Mouse (Mus musculus): ENCODE results near the gene Tars2. TPM values are rescaled to one million over a fixed set of nuclear protein-coding genes. Genes with fewer than 3 reads are reported as not detected.
"Not testable (repeated sequence)": the region's sequence is repeated elsewhere in the genome, so short reads cannot be mapped to it uniquely, and the experiment has no call there.

Gene Tars2
- polyA plus RNA-seq (2011; ENCODE audit: insufficient read depth, insufficient read length, low replicate concordance, missing spikeins) = 28.7 and 65.2 TPM in 2 replicates

DNA sequence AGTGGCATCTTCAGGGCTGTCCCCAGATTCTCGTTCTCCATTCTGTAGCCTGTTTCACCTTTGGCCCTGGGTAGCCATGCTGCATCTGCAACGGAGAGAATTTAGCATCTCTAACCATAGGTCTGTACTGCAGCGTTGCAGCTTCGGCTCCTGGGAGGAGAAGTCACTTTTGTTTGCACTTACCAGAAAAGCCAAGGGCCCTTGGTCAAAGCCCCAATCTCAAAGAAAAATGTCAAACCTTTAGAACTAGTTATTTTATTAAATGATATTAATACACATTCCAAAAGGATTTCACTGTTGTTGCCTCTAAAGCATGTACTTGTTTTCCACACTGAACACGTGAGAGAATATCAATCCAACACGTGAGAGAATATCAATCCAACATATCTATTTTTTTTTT is at the start of gene Tars2:
TSS of gene Tars2 (minus strand) at position 101 of the 400 bp plus-strand sequence.
- no peak within 1 kb of the TSS for H3K4me3 ChIP-seq (replicated peaks; ENCODE audit: control insufficient read depth, low read depth, low read length)
- 85% methylated on average over 6 of the region's 6 CpGs for WGBS
- H3K4me1 ChIP-seq (ENCODE audit: control insufficient read depth, insufficient read depth, low read length) = no peaks in the 10 kb centered on the region
- H3K27ac ChIP-seq (ENCODE audit: control insufficient read depth, insufficient read depth, low read depth, low read length, poor library complexity) = no peak within 1 kb of the TSS
- TF ChIP-seq POLR2A (IDR thresholded peaks at IDR 0.05; ENCODE audit: borderline replicate concordance, control insufficient read depth, low read depth, low read length) (no peak), CTCF (IDR thresholded peaks at IDR 0.05; ENCODE audit: control insufficient read depth, insufficient read depth, low read length) (no peak)

GRCm38 (mm10) chr3:95808384-95808783 is 48.4 kb upstream of the Tars2 start:
- Histone ChIP-seq H3K4me1 (ENCODE audit: control insufficient read depth, insufficient read depth, low read length) (no peaks in the 10 kb centered on the region), H3K4me3 (replicated peaks; ENCODE audit: control insufficient read depth, low read depth, low read length) (no peak overlapping the region), H3K27ac (ENCODE audit: control insufficient read depth, insufficient read depth, low read depth, low read length, poor library complexity) (no peak overlapping the region)
- TF ChIP-seq CTCF (IDR thresholded peaks at IDR 0.05; ENCODE audit: control insufficient read depth, insufficient read depth, low read length) (no peak), POLR2A (IDR thresholded peaks at IDR 0.05; ENCODE audit: borderline replicate concordance, control insufficient read depth, low read depth, low read length) (no peak)
- WGBS = 43% methylated on average over 2 of the region's 2 CpGs

DNA sequence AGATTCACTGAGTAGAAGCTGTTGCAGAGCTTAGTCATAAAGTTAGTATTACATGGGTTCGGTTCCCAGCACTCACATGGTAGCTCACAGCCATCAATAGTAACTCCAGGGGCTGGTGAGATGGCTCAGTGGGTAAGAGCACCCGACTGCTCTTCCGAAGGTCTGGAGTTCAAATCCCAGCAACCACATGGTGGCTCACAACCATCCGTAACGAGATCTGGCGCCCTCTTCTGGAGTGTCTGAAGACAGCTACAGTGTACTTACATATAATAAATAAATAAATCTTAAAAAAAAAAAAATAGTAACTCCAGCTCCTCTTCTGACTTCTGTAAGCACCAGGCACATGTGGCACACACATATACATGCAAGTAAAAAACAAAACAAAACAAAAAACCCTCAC is 47.6 kb upstream of the Tars2 start:
- H3K27ac ChIP-seq (ENCODE audit: control insufficient read depth, insufficient read depth, low read depth, low read length, poor library complexity); H3K4me3 ChIP-seq (replicated peaks; ENCODE audit: control insufficient read depth, low read depth, low read length); H3K4me1 ChIP-seq (ENCODE audit: control insufficient read depth, insufficient read depth, low read length): not testable (repeated sequence)
- 75% methylated on average over 6 of the region's 6 CpGs for WGBS

- WGBS = 56% methylated on average over 1 of the region's 1 CpGs
- Histone ChIP-seq H3K27ac (ENCODE audit: control insufficient read depth, insufficient read depth, low read depth, low read length, poor library complexity) (no peak overlapping the region), H3K4me3 (replicated peaks; ENCODE audit: control insufficient read depth, low read depth, low read length) (no peak overlapping the region), H3K4me1 (ENCODE audit: control insufficient read depth, insufficient read depth, low read length) (0 out of 2 replicates have a peak, but pooled peaks cover 1% of the 10 kb centered on the region)
- TF ChIP-seq CTCF (IDR thresholded peaks at IDR 0.05; ENCODE audit: control insufficient read depth, insufficient read depth, low read length) (no peak), POLR2A (IDR thresholded peaks at IDR 0.05; ENCODE audit: borderline replicate concordance, control insufficient read depth, low read depth, low read length) (no peak)
These were observed 46.7 kb upstream of the Tars2 start for GRCm38 (mm10) chr3:95806677-95807076.

DNA sequence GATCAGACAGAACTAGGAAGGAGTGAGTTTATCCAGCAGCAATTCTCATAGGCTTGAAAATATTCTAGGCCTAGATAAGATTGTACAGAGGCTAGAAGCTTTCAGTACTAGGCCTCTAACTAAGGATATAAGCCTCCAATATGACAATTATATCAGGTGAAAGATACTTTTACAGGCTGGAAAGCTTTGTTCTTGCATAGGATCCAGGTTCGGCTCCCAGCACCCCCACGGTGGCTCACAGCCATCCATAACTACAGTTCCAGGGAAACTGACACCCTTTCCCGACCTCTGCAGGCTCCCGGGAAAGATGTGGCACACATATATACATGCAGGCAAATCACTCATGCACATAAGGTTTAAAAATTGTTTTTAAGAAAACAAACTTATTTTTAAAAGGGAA is 43.8 kb upstream of the Tars2 start:
- TF ChIP-seq POLR2A (IDR thresholded peaks at IDR 0.05; ENCODE audit: borderline replicate concordance, control insufficient read depth, low read depth, low read length) (no peak), CTCF (IDR thresholded peaks at IDR 0.05; ENCODE audit: control insufficient read depth, insufficient read depth, low read length) (no peak)
- Histone ChIP-seq H3K4me1 (ENCODE audit: control insufficient read depth, insufficient read depth, low read length) (0 out of 2 replicates have a peak, but pooled peaks cover 1% of the 10 kb centered on the region), H3K27ac (ENCODE audit: control insufficient read depth, insufficient read depth, low read depth, low read length, poor library complexity) (no peak overlapping the region), H3K4me3 (replicated peaks; ENCODE audit: control insufficient read depth, low read depth, low read length) (no peak overlapping the region)
- WGBS = 96% methylated on average over 4 of the region's 4 CpGs

DNA sequence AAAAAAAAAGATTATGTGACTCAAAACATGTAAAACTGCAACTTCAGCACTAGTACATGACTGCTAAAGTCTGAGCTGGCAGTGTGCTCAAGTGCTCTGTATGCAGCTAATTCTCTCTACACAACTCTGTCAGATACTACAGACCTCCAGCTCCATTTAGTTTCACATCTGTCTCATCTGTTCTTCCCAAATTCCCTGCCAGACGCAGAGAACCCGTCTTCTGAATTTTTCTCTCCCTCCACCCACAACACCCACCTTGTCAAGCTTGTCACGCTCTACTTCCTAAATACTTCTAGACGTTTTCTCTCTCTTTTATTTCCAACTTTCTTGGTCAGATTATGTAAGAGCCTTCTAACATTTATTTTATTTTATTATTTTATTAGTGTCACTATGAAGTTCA is 38.8 kb upstream of the Tars2 start:
- WGBS = 57% methylated on average over 4 of the region's 4 CpGs
- H3K4me1 ChIP-seq (ENCODE audit: control insufficient read depth, insufficient read depth, low read length) = peaks cover 1% of the 10 kb centered on the region; the same call in 1 of the 2 replicates
- H3K27ac ChIP-seq (ENCODE audit: control insufficient read depth, insufficient read depth, low read depth, low read length, poor library complexity) = no peak overlapping the region
- no peak overlapping the region for H3K4me3 ChIP-seq (replicated peaks; ENCODE audit: control insufficient read depth, low read depth, low read length)
- TF ChIP-seq POLR2A (IDR thresholded peaks at IDR 0.05; ENCODE audit: borderline replicate concordance, control insufficient read depth, low read depth, low read length) = no peak
- no peak for TF ChIP-seq CTCF (IDR thresholded peaks at IDR 0.05; ENCODE audit: control insufficient read depth, insufficient read depth, low read length)

- WGBS = 49% methylated on average over 1 of the region's 1 CpGs
- no peak for TF ChIP-seq CTCF (IDR thresholded peaks at IDR 0.05; ENCODE audit: control insufficient read depth, insufficient read depth, low read length)
These were observed 34.3 kb upstream of the Tars2 start for GRCm38 (mm10) chr3:95794299-95794698.

DNA sequence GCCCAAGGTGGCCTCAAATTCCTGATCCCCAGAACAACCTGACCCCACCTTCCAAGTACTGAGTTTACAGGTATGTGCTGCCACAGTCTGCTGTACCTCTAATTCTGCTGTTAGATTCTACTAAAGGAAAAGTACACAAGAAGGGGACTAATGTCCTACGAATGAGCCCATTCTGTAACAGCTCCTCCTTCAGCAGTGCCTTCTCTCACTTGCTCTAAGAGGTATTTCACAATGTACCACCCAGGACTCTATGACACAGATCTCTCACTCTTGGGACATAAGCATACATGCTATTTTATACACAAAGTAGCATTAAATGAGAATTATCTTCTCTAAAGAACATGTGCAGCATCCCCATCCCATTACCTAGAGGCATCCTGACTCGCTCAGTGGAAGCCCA is 33.7 kb upstream of the Tars2 start:
- no peak for TF ChIP-seq POLR2A (IDR thresholded peaks at IDR 0.05; ENCODE audit: borderline replicate concordance, control insufficient read depth, low read depth, low read length)
- no peak for TF ChIP-seq CTCF (IDR thresholded peaks at IDR 0.05; ENCODE audit: control insufficient read depth, insufficient read depth, low read length)
- Histone ChIP-seq H3K4me3 (replicated peaks; ENCODE audit: control insufficient read depth, low read depth, low read length) (no peak overlapping the region), H3K4me1 (ENCODE audit: control insufficient read depth, insufficient read depth, low read length) (no peaks in the 10 kb centered on the region; the same call in 1 of the 2 replicates), H3K27ac (ENCODE audit: control insufficient read depth, insufficient read depth, low read depth, low read length, poor library complexity) (no peak overlapping the region)
- 63% methylated on average over 2 of the region's 2 CpGs for WGBS

More at GRCm38 (mm10) chr3:95794299-95794698, 34.3 kb upstream of the Tars2 start:
- Histone ChIP-seq H3K27ac (ENCODE audit: control insufficient read depth, insufficient read depth, low read depth, low read length, poor library complexity) (no peak overlapping the region), H3K4me1 (ENCODE audit: control insufficient read depth, insufficient read depth, low read length) (no peaks in the 10 kb centered on the region; the same call in 1 of the 2 replicates), H3K4me3 (replicated peaks; ENCODE audit: control insufficient read depth, low read depth, low read length) (no peak overlapping the region)

DNA sequence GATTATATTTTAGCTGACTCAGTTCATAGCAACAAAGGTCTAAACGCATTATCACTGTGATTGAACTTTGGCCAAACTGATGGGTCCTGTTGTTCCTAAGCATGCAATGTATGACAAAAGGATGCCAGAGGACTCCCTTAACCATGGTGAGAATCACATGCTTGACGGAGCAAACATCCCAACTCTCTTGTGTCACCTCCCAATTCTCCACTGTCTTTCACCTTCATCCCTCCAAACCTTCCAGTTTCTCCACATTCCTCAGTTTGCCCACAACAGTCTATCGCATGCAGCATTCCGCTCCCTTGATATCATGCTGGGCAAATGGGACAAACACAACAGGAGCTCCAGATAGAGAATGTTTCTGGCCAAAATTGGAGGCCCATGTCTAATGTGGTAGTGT is 25.5 kb upstream of the Tars2 start:
- Histone ChIP-seq H3K27ac (ENCODE audit: control insufficient read depth, insufficient read depth, low read depth, low read length, poor library complexity) (no peak overlapping the region), H3K4me3 (replicated peaks; ENCODE audit: control insufficient read depth, low read depth, low read length) (no peak overlapping the region), H3K4me1 (ENCODE audit: control insufficient read depth, insufficient read depth, low read length) (no peaks in the 10 kb centered on the region)
- TF ChIP-seq POLR2A (IDR thresholded peaks at IDR 0.05; ENCODE audit: borderline replicate concordance, control insufficient read depth, low read depth, low read length) (no peak), CTCF (IDR thresholded peaks at IDR 0.05; ENCODE audit: control insufficient read depth, insufficient read depth, low read length) (no peak)
- 90% methylated on average over 4 of the region's 4 CpGs for WGBS

Measured in bone marrow, adult 2 months (tissue).